ENCODE assay signal across 8 mouse cellular contexts in genomic region chr19:5272326-5272795, GRCm38 (mm10). TPM values are rescaled to one million over a fixed set of nuclear protein-coding genes. Genes with fewer than 3 reads are reported as not detected.
DNase-seq lines count a peak whose midpoint lies in the region; ATAC-seq and TF ChIP-seq lines count a peak whose summit lies in the region.

No protein-coding gene starts in this region.

- under 1% methylated on average over 30 of the region's 30 CpGs for WGBS in intestine, embryonic 14.5 days
- WGBS in midbrain, postnatal 0 days: under 1% methylated on average over 24 of the region's 30 CpGs

- H3K9me3 ChIP-seq in intestine, embryonic 14.5 days (ENCODE audit: control insufficient read depth, low read length): no peaks in the 10 kb centered on the region
- H3K9me3 ChIP-seq in midbrain, postnatal 0 days (ENCODE audit: low read length): no peaks in the 10 kb centered on the region

- H3K4me3 ChIP-seq in intestine, embryonic 14.5 days (ENCODE audit: low read depth, low read length): peak overlapping the region; percentile 98
- H3K4me3 ChIP-seq in midbrain, postnatal 0 days (ENCODE audit: low read depth, low read length): peak overlapping the region; percentile 97

- H3K27me3 ChIP-seq in intestine, embryonic 14.5 days (replicated peaks; ENCODE audit: control insufficient read depth, insufficient read depth, low read length): no peaks in the 10 kb centered on the region
- H3K27me3 ChIP-seq in midbrain, postnatal 0 days (ENCODE audit: insufficient read depth, low read length): no peaks in the 10 kb centered on the region

- H3K4me2 ChIP-seq in intestine, embryonic 14.5 days (ENCODE audit: low read length): peak overlapping the region; percentile 93
- peak overlapping the region; percentile 89 for H3K4me2 ChIP-seq in midbrain, postnatal 0 days (ENCODE audit: low read depth, low read length, poor library complexity, severe bottlenecking)

- TF ChIP-seq CTCF in midbrain, postnatal 0 days (IDR thresholded peaks at IDR 0.05): no peak

- peak overlapping the region; percentile 84 for H3K27ac ChIP-seq in intestine, embryonic 14.5 days (ENCODE audit: low read depth)
- peak overlapping the region; percentile 90 for H3K27ac ChIP-seq in midbrain, postnatal 0 days (ENCODE audit: low read depth, low read length)

- peak overlapping the region; percentile 84 for H3K9ac ChIP-seq in intestine, embryonic 14.5 days (ENCODE audit: low read length)
- H3K9ac ChIP-seq in midbrain, postnatal 0 days (replicated peaks; ENCODE audit: low read length, poor library complexity, severe bottlenecking): peak overlapping the region; percentile 97

- DNase-seq in layer of hippocampus, adult 11-12 months (ENCODE audit: low spot score): peak; percentile 23
- no peak for DNase-seq in layer of hippocampus, adult 8-10 months (ENCODE audit: low spot score in 2 of 2)
- peak; percentile 25 to 41 for DNase-seq in cerebellum, postnatal 36 days
- peak; percentile 44 for DNase-seq in gastrocnemius, postnatal 10 days
- peak; percentile 76 for DNase-seq in intestine, embryonic 14.5 days (ENCODE audit: low spot score)
- peak; percentile 60 for DNase-seq in liver
- DNase-seq in midbrain, postnatal 0 days (ENCODE audit: low spot score): peak; percentile 38
- DNase-seq in testis, postnatal 10 days (ENCODE audit: low spot score): peak; percentile 75

- peaks cover 20% of the 10 kb centered on the region for H3K4me1 ChIP-seq in intestine, embryonic 14.5 days (replicated peaks; ENCODE audit: control insufficient read depth, insufficient read depth, low read length)
- H3K4me1 ChIP-seq in midbrain, postnatal 0 days (ENCODE audit: insufficient read depth, low read length): peaks cover 5% of the 10 kb centered on the region; the same call in 1 of the 2 replicates

- peaks cover 31% of the 10 kb centered on the region for H3K36me3 ChIP-seq in intestine, embryonic 14.5 days (ENCODE audit: control insufficient read depth, insufficient read depth, low read length)
- H3K36me3 ChIP-seq in midbrain, postnatal 0 days (ENCODE audit: insufficient read depth, low read length): peaks cover 16% of the 10 kb centered on the region

- peak; percentile 52 for ATAC-seq in intestine, embryonic 14.5 days (replicated peaks; ENCODE audit: low FRiP score, low TSS enrichment, low read depth)
- ATAC-seq in midbrain, postnatal 0 days (ENCODE audit: low FRiP score): peak; percentile 57

RNA-seq across cellular contexts. Expression of gene Pacs1, which starts 0.6 kb away (rescaled TPM):
- total RNA-seq in layer of hippocampus, adult 8-10 months (2022): 10 to 100 TPM; 50.9 to 59.4 (median 55.3) TPM
- total RNA-seq in gastrocnemius, postnatal 10 days (2021): 10 to 100 TPM; 10.3 to 11.1 TPM
- polyA plus RNA-seq in intestine, embryonic 14.5 days (2014; fragmentation: Nextera tagmentation; extraction: Ambion mirVana): 22.9 and 23.4 TPM in 2 replicates
- total RNA-seq in midbrain, postnatal 0 days (2014; rRNA removed): 86.4 and 124 TPM in 2 replicates
- 47.9 and 49.9 TPM in 2 replicates for polyA plus RNA-seq in midbrain, postnatal 0 days (2015; fragmentation: Nextera tagmentation; extraction: Ambion mirVana)

RNA-seq across cellular contexts. Expression of gene Sf3b2, which starts 22.9 kb away (rescaled TPM):
- 100 to 1,000 TPM; 202 to 215 (median 208) TPM for total RNA-seq in layer of hippocampus, adult 8-10 months (2022)
- 10 to 100 TPM; 81.9 to 88.6 TPM for total RNA-seq in gastrocnemius, postnatal 10 days (2021)
- polyA plus RNA-seq in intestine, embryonic 14.5 days (2014; fragmentation: Nextera tagmentation; extraction: Ambion mirVana): 321 and 334 TPM in 2 replicates
- 270 and 283 TPM in 2 replicates for total RNA-seq in midbrain, postnatal 0 days (2014; rRNA removed)
- polyA plus RNA-seq in midbrain, postnatal 0 days (2015; fragmentation: Nextera tagmentation; extraction: Ambion mirVana): 312 and 315 TPM in 2 replicates

RNA-seq across cellular contexts. Expression of gene Gal3st3, which starts 25.8 kb away (rescaled TPM):
- total RNA-seq in layer of hippocampus, adult 8-10 months (2022): 10 to 100 TPM; 83.2 to 92.3 (median 86.9) TPM
- under 1 TPM; 0.28 to 0.47 TPM for total RNA-seq in gastrocnemius, postnatal 10 days (2021)
- 2.9 and 3.3 TPM in 2 replicates for polyA plus RNA-seq in intestine, embryonic 14.5 days (2014; fragmentation: Nextera tagmentation; extraction: Ambion mirVana)
- 27.4 and 29.2 TPM in 2 replicates for total RNA-seq in midbrain, postnatal 0 days (2014; rRNA removed)
- 40.8 and 41.4 TPM in 2 replicates for polyA plus RNA-seq in midbrain, postnatal 0 days (2015; fragmentation: Nextera tagmentation; extraction: Ambion mirVana)

Comparison
In these comparisons a context has a peak if more than half of its experiments do, and no peak if none do; other contexts are left out.
1. DNase-seq: peak in layer of hippocampus, adult 11-12 months (single experiment), cerebellum, postnatal 36 days (2 of 2), gastrocnemius, postnatal 10 days (single experiment), intestine, embryonic 14.5 days (single experiment), liver (single experiment), midbrain, postnatal 0 days (single experiment) and testis, postnatal 10 days (single experiment); none in layer of hippocampus, adult 8-10 months (0 of 2).
2. RNA of gene Gal3st3, which starts 25.8 kb away (total RNA-seq): 83.2 to 92.3 TPM in layer of hippocampus, adult 8-10 months and 27.4 to 29.2 TPM in midbrain, postnatal 0 days; 0.28 to 0.47 TPM in gastrocnemius, postnatal 10 days; every median in the first group is over 10 times any median in the second.